Mouse (Mus musculus) thymus, postnatal 14 days (tissue): ENCODE data around the gene Macf1.
"Not testable (repeated sequence)": the region's sequence is repeated elsewhere in the genome, so short reads cannot be mapped to it uniquely, and the experiment has no call there.

Experiments
- DNase-seq: peaks from one replicate; pipeline ENCODE4 v3.0.0; 2021

The Macf1 gene

DNA sequence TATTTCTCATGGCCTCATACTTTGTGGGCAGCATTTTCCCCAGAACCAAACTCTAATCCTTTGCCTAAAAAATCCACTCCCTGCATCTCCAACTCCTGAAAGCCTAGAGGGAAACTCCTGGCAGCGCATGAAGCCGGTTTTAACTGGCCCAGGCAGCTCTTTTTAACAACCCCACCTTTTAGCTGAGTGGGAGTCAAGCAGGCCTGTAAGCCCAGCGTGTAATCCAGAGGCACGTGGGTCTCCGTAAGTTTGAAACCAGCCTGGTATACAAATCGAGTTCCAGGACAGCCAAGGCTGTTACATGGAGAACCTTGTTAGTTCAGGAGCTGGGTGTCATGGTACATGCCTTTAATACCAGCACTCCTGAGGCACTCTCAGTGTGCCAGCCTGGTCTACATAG, 14.5 kb downstream of the Macf1 start:
- DNase-seq: no peak

DNA sequence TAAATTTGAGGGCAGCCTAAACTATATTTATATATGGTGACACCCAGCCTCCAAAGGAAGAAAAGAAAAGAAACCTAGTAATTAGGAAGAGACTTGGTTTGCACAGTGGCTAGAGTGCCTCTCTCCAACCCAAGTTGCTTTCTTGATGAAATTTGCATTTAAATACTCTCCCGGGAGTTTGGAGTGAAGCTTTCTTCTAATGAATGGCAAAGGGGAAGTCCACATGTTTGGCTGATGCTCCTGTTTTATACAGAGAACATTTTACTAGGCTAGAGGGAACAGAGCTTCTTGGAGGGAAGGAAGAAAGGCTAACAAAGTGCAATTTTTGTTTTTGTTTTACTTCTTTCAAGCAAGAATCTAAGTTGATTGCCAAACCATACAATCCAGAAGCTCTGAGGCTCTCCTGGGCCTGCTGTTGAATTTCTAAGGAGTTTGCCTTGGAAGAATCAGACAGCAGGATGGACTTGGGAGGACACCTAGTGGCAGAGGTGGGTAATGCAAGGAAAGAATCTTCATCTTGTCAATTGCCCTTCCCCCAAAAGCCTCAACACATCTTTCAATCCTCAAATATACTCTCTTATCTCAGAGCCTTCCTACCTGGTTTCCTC, 16.8 kb downstream of the Macf1 start:
- peak; percentile 70 for DNase-seq

DNA sequence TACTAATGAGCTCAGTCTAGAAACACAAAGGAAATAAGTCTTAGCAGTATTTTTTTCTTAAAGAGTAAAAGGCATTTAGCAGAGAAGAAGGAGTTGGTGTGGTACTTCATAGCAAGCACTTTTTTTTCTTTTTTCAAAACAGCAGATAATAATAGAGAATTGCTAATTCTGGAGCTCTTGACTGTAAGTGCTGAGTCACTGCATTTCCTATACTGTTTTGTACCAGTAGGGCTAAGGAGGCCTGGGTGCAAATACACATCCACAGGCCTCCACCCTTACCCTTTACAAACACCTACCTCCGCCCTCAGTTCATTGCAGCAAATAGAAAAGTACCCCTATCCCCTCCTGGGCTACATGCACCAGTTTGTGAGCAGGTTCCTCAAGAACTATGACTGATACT, 17.6 kb downstream of the Macf1 start:
- DNase-seq: no peak

DNA sequence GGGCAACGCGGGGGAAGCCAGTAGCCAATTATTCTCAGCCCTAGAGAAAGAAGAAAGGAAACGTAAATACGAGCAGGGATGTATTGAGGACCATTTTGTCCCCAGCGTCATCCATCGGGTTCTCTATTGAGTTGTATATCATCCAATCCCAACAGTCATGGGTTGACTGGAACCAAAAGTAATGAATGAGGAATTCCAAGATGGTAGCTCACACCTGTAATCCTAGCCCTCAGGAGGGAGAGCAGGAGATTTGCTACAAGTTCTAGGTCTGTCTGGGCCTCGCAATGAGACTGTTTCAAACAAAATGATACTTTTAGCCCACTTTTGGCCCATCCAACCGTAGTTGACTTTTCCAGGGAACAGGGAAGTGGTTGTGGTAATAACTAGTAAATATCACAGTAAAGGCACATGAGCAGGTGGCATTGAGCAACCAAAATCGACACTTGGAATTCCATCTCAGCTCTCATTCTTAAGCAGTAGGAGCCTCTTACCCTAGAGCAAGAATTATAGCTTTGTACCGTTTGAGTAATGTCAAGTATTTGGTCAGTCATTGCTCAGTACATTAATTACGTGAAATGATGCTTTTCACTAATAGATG, 18.4 kb downstream of the Macf1 start:
- no peak for DNase-seq

DNA sequence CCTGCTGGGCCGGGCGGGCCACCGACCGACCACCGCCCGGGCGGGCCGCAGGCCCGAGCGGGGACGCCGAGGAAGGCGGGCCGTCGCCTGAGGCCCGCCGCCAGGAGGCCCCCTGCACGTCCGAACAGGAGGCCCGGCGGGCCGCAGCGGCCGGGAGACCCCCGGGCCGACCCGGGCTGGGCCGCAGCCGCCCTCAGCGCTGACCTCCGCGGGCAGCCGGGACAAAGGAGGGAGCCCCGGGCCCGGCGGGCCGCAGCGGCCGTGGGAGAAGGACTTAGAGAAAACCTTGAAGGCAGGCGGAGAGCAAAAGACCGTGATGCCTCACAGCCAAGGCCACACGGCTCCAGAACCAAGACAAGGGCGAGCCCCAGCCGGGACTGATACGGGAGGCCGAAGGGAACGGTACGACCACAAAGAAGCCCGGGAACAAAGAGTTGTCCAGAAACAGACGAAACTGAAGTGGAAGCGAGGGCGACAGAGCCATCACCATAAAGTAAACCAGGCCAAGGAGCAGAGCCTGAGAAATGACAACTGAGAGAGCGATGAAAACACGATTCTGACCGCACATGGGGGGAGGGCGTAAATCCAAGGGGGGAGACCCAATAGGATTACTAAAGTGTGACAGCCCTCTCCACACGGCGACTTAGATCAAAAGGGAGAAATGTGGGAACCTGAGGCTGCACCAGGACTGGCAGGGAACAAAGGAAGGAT, 19.1 kb downstream of the Macf1 start:
- peak; percentile 13 for DNase-seq

DNA sequence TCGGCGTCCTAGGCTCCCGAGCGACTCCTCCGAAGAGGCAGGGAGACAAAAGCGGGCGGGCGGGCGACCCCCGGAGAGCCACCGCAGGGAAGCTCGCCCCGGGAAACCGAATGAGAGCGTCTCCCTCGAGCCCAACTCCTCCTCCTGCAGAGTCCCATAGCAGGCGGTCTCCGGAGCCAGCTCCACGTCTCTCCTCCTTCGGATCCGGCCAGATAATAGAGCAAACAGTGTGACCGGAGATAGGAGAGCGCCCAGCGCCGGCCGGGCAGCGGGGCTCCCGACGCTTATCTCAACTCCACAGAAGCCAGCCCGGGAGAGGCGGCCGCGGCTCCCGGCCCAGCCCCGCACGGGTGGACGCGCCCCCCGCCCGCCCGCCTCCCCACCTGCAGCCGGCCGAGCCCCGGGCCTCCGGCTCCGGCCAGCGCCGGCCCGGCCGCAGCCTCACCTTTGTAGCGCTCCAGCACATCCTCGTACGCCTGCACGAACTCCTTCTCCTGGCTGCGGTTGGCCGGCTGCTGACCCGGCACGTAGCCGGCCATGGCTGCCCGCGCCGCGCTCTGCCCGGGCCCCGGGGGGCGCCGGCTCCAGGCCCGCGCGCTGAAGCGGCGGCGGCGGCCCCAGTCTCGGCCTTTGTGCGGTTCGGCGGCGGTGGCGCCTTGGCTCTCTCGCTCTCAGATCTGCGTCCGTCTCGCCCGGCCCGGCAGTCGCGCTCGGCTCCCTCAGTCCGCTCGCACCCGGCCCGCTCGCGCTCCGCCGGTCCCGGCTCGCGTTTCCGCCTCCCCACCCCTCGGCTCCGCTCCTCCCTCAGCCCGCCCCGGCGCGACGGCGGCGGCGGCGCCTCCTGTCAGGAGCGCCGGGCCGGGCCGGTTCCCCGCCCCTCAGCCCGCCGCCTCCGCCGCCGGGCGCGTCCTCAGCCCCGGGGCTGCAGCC, 19.9 kb downstream of the Macf1 start:
- peak; percentile 74 for DNase-seq

DNA sequence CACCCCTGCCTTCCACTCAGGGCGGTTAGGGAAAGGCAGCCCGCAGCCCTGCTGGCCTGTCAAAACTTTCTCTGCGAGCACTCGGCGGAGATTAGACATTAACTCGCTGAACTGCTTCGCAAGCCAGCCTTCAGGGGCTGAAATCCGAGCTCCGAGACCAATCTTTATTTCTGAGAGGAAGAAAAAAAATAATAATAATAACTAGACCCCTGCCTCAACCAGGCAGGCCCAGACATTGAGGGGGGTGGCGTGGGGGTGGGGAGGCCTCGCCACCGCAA, 20.5 kb downstream of the Macf1 start:
- DNase-seq: peak; percentile 7

DNA sequence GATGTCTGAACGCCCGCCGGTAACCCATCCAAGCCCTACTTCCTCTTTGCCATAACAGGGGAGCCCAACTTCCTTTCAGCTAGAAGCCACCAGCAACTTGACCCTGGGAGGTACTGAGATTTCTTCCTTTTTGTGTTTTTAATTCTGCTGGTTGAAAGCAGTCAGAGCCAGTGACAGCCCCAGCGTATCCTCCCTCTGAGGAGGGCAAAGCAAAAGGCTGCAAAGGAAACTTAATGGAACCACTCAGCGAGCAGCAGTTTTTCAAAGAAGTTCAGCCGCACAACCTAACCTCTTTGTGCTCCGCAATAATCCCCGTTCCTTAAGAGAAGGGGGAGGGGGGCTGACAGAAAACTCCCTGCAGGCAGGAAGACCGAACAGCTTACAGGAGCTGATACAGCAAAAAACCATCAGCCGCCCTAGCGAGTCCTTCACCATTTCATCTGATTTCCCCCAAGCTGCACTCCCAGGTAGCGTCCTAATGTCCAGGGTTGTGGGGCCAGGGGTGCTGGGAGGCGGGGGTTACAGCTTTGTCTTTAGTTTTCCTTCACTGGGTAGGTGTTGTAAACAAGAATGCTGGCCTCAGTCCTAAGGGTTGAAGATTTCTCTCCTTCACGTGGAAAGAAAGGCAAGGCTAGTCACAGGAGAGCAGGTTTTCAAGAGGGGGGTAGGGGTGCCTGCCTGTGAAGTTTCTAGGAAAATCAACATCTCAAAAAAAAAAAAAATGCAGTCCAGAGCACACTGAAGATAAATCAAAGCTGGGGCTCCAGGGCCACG, 21.1 kb downstream of the Macf1 start:
- DNase-seq: peak; percentile 6

DNA sequence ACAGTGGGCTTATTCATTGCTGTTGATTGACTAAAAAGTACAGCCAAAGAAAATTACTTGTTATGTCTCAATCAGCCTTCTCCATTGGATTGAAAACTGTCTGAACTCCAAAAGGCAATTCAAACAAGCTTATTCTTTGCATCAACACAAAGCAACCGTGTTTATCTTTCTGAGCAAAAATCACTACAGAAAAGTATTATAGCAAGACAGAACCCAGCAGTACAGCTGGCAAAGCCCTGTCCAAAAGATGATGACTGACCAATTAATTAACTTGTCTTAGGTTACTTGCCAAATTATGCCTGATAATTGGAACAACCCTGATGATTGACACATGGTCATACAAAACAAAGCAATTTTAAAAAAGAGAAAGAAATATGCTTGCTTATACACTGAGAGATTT, 26.0 kb downstream of the Macf1 start:
- DNase-seq: no peak

DNA sequence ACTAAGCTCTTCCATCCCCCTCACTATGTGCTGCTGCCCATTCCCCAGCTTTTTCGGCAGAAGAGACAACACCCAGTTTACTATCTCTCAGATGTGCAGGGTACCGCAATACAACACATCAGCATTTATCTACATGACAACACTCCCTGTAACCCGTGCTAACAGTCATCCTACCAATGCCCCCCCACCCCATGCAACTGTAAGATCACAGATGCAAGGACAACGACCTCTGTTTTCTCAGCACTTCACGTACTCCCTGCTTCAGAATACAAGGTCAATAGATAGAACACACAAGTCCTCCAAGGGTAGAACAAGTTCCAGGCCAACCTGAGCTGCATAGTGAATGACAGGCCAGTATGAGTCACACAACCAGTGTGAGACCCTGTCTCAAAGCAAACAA, 28.9 kb downstream of the Macf1 start:
- no peak for DNase-seq

DNA sequence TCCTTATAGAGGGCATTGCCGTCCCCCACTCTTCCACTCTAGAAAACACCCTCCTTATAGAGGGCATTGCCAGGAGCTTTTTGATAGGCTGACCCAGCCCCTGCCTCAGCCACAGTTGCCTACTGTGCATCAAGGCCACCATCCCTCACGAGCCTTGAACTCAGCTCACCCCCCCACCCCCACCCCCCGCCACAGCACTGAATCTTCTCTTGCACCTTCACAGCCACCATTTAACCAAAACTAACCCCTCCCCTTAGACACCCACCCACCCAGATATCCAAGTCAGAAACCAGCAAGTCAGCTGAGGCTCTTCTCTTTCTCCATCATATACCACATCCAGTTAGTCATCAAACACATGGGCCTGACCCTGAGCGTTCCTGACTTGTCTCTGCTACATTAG, 29.6 kb downstream of the Macf1 start:
- no peak for DNase-seq

DNA sequence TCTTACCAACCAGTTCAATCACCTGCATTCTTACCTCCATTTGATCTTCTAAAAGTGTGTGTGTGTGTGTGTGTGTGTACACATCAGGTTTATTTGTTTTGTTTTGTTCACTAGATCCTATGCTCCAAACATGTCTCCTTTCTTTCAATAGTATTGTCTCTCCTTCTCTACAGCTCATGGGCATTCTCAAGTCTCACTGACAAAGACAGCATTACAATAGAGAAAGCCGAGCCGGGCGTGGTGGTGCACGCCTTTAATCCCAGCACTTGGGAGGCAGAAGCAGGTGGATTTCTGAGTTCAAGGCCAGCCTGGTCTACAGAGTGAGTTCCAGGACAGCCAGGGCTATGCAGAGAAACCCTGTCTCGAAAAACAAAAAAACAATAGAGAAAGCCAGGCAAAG, 30.7 kb downstream of the Macf1 start:
- not testable (repeated sequence) for DNase-seq

DNA sequence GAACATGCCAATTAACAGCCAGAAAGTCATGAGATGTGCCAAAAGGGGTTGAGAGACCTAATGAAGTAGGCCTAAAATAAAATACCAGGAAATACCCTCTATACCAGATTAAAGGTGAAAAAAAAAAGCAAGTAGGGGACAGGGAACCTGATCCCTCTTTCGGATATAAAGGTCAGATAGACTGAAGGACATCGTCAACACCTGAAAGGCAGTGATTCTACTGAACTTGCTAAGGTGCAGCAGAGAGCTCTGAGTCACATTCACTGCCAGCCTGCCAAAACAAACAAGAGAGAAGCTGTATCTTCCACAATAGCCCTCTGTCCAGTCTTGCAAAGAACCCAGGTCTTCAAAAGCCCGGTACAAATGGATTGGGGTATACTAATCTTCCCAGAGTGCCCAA, 32.0 kb downstream of the Macf1 start:
- no peak for DNase-seq

DNA sequence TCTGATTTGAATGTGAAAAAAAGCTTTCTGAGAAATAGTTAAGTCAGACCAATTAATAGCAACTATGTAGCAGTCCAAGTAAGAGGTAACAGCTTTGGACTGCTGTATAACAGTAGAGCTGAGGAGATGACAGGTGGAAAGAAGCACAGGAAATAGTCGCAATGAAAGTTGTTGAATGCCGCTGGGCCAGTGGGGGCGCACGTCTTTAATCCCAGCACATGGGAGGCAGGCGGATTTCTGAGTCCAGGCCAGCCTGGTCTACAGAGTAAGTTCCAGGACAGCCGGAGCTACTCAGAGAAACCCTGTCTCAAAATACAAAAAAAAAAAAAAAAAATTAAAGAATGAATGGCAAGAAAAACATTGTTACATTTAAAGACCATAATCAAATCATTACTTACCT, 35.0 kb downstream of the Macf1 start:
- DNase-seq: no peak

DNA sequence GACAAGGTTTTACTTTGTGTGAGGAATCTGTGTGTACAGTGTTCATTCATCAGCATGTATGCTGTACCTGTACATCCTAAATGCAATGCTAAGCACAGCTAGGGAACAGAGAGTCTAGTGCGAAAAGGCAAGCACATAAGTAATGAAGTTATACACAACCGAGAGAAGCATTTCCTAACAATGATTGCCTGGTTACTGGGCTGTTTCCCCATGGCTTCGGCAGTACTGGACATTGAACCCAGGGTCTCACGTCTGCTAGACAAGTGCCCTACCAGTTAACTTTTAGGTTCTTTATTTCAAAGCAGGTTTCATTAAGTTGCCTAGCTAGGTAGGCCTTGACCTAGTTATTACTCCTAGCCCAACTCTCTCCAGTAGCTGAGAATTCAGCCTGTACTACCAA, 36.5 kb downstream of the Macf1 start:
- no peak for DNase-seq

DNA sequence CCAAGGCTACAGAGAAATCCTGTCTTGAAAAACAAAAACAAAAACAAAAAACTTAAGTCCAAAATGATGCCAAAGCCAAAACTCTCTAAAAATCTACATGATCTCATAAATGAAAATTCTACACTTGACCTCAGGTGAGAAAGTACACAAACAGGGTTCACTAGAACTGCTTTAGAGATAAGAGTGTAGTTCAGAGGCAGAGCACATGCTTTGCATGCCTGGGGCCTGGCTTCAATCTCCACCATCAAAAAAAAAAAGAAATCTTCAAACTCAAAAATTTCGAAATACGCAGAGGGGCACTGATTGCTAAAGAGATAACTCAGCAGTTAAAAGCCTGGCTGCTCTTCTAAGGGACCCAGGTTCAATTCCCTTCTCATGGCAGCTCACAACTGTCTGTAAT, 37.1 kb downstream of the Macf1 start:
- no peak for DNase-seq

DNA sequence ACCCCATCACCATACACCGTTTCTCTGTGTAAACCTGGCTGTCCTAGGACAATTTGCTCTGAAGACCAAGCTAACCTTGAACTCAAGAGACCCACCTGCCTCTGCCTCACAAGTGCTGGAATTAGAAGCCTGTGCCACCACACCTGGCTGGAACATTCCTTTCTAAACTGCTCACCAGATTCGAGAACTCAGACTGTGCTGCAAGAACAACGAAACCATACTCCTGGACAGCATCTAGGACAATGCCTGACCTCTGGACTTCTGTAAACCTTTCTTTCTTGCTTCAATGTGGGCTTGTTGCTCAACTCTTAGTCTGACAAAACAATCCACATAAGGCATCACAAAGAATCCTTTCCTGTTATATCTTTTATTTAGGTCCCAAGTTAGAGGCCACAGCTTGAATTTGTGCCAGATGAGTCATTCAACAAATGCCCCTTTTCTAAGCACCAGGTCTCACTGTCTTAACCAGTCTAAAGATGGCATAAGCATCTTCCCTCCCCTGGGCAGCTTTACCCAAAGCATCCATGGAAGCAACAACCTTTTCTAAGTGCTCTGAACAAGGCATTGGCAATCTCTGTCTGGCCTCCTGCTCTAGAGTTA, 38.8 kb downstream of the Macf1 start:
- DNase-seq: no peak

DNA sequence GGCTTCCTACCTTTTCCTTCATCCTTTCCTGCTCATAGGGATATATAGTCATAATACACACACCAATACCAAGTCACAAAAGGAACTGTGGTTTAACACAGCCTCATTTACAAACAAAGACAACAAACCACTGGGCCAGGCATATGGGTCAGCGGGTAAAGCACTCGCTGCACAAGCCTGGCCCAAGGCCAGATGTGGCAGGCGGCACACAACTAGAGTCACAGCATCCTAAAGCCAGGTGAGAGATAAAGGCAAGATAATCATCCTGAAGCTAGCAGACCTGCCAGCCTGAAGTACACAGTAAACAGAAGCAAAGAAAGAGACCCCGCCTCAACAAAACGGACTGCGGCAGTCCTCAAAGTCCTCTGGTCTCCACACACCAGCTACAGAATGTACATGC, 40.6 kb downstream of the Macf1 start:
- no peak for DNase-seq

DNA sequence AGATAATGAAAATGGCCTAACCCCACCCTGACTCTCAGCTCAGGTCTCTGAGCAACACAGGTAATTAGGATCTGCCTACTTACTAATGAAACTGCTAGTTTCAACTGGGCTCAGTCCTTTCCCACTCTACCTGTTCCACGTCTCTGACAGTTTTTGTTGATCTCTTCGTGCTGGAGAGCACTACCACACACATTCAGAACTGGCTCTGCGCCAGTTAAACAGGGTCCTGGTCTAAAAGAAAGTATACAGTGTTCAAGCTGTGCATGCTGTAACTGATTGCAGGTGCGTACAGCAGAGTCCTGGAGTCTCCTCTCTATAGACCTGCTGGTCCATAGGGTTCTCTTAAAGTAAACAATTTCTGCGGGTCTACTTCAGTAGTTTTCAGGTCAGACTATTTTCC, 41.3 kb downstream of the Macf1 start:
- no peak for DNase-seq

DNA sequence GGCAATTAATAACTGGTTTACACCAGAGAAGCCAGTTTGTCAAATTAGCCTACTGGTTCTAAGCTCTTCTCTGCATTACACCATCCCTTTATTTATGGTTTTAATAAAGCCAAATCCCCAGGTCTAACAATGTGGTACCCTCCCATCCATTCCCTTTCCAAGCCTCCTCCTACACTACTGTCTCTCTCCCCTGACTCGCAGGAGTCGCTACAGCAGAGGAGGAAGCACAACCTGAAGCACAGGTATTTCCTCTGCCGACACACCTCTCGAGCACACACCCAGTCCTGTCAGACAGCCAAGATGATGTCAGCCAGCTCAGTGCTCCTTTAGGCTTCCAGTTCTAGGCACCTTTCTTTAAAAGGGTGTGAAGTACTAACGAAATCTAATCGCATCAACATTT, 47.0 kb downstream of the Macf1 start:
- no peak for DNase-seq

DNA sequence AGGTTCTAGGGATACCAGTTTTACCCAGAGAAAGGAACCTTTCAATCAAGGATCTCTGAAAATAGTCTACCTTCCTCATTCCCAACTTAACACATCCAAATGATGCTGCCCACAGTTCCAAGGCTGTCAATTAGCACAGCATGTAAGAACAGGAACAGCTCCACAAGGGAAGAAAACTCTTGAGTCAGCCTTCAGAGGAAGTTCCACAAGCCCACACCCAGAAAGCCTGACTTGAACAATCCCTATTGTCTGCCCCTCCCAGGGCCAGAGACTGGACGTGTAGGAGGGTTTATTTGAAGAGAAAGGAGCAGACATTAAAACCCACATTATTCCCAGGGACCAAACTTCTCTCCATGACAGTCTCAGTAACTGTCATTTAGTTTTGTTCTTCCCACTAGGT, 48.7 kb downstream of the Macf1 start:
- no peak for DNase-seq

DNA sequence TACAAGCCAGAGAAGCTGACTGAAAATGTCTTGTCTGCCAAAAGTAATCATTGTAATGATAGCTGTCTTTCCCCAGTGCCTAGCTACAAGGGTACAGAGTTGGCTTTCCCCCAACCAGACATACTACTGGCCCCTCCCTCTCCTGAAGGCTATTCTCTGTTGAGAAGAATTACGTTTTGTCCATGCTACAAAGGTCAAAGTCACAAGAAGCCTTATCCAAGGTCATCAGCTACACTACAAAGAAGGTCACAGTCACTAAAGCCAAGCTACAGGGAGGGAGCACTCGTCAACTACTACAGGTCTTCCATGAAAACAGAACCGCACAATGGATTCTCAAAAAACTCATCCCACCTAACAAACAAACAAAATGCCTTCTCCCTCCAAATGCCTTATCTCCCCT, 49.7 kb downstream of the Macf1 start:
- no peak for DNase-seq

DNA sequence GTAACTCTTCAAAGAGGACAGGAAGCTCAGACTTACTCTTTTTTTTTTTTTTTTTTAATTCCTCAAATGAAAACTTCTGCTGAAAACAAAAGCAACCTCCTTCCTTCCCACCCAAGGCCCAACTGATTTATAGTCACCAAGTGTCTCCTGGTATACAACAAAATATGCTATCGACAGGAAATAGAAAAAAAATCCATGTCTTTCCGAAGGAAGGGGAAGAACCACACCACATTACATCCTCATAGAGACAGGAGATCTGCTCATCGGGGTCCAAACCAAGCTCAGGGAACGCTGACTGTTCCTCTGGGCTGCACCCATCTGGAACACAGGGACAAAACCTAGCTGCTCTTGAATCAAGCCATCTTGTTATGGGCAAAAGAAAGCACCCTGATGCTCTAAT, 50.3 kb downstream of the Macf1 start:
- DNase-seq: no peak
